Mouse (Mus musculus): ENCODE results near the gene Ift81.
A peak's percentile ranks its signal among the peaks of the same experiment; 100 is the strongest.
"Not testable (repeated sequence)": the region's sequence is repeated elsewhere in the genome, so short reads cannot be mapped to it uniquely, and the experiment has no call there.

Ift81 gene

GRCm38 (mm10) chr5:122613908-122614732 lies at the start of gene Ift81:
Gene Ift81, minus strand, starts transcription at chr5:122614518.
- DNase-seq (ENCODE audit: low spot score), result peak; percentile 82

GRCm38 (mm10) chr5:122662501-122662900 lies 48.2 kb upstream of the Ift81 start:
- no peak for DNase-seq (ENCODE audit: low spot score)

- no peak for DNase-seq (ENCODE audit: low spot score)
Observed at GRCm38 (mm10) chr5:122656808-122657207, 42.5 kb upstream of the Ift81 start.

- no peak for DNase-seq (ENCODE audit: low spot score)
Observed at GRCm38 (mm10) chr5:122654268-122654573, 39.9 kb upstream of the Ift81 start.

- DNase-seq (ENCODE audit: low spot score), result no peak
Observed at GRCm38 (mm10) chr5:122653446-122654267, 39.3 kb upstream of the Ift81 start.

- no peak for DNase-seq (ENCODE audit: low spot score)
Observed at GRCm38 (mm10) chr5:122653112-122653445, 38.8 kb upstream of the Ift81 start.

- DNase-seq (ENCODE audit: low spot score), result no peak
Observed at GRCm38 (mm10) chr5:122652506-122652905, 38.2 kb upstream of the Ift81 start.

GRCm38 (mm10) chr5:122650100-122650499 lies 35.8 kb upstream of the Ift81 start:
- no peak for DNase-seq (ENCODE audit: low spot score)

GRCm38 (mm10) chr5:122649264-122649663 lies 34.9 kb upstream of the Ift81 start:
- no peak for DNase-seq (ENCODE audit: low spot score)

- DNase-seq (ENCODE audit: low spot score), result not testable (repeated sequence)
Observed at GRCm38 (mm10) chr5:122647952-122648374, 33.6 kb upstream of the Ift81 start.

GRCm38 (mm10) chr5:122647256-122647924 lies 33.1 kb upstream of the Ift81 start:
- DNase-seq (ENCODE audit: low spot score), result no peak

GRCm38 (mm10) chr5:122646050-122646449 lies 31.7 kb upstream of the Ift81 start:
- no peak for DNase-seq (ENCODE audit: low spot score)

GRCm38 (mm10) chr5:122645290-122645689 lies 31.0 kb upstream of the Ift81 start:
- no peak for DNase-seq (ENCODE audit: low spot score)

- DNase-seq (ENCODE audit: low spot score), result no peak
Observed at GRCm38 (mm10) chr5:122644111-122644607, 29.8 kb upstream of the Ift81 start.

GRCm38 (mm10) chr5:122643701-122644100 lies 29.4 kb upstream of the Ift81 start, which contains the start of gene P2rx7:
Gene P2rx7, plus strand, starts transcription at chr5:122643911.
- DNase-seq (ENCODE audit: low spot score), result peak; percentile 41

- DNase-seq (ENCODE audit: low spot score), result no peak
Observed at GRCm38 (mm10) chr5:122639986-122640385, 25.7 kb upstream of the Ift81 start.

- no peak for DNase-seq (ENCODE audit: low spot score)
Observed at GRCm38 (mm10) chr5:122639517-122639916, 25.2 kb upstream of the Ift81 start.

- no peak for DNase-seq (ENCODE audit: low spot score)
Observed at GRCm38 (mm10) chr5:122638296-122638695, 24.0 kb upstream of the Ift81 start.

GRCm38 (mm10) chr5:122636958-122637357 lies 22.6 kb upstream of the Ift81 start:
- no peak for DNase-seq (ENCODE audit: low spot score)

- DNase-seq (ENCODE audit: low spot score), result no peak
Observed at GRCm38 (mm10) chr5:122636308-122636707, 22.0 kb upstream of the Ift81 start.

- DNase-seq (ENCODE audit: low spot score), result no peak
Observed at GRCm38 (mm10) chr5:122635228-122635627, 20.9 kb upstream of the Ift81 start.

- DNase-seq (ENCODE audit: low spot score), result peak; percentile 93
Observed at GRCm38 (mm10) chr5:122627243-122627642, 12.9 kb upstream of the Ift81 start.
